Mouse (Mus musculus) megakaryocyte, embryonic 14.5 days (primary cell): ENCODE measurements around the gene Ccne1.

ENCODE experiments used
- FLI1 ChIP-seq: IDR thresholded peaks from 2 replicates; pipeline ENCODE4 v1.6.1; 2012; ENCODE audit warnings: low read length, inconsistent platforms, mixed read lengths
- GATA1 ChIP-seq: IDR thresholded peaks from 3 replicates; pipeline ENCODE4 v1.6.1; 2012; ENCODE audit warnings: mixed read lengths, low read length, inconsistent platforms, borderline replicate concordance

GRCm38 (mm10) chr7:38131186-38131585 lies 23.9 kb upstream of the Ccne1 start:
- no peak for TF ChIP-seq GATA1
- TF ChIP-seq FLI1: no peak
